Mouse (Mus musculus): ENCODE results near the gene Lmntd1. TPM values are rescaled to one million over a fixed set of nuclear protein-coding genes. Genes with fewer than 3 reads are reported as not detected.

Lmntd1 gene
- polyA plus RNA-seq, 1 experiment from 2014 or later = not detected

GRCm38 (mm10) chr6:145335876-145336768 lies 278.0 kb downstream of the Lmntd1 start:
- H3K9ac ChIP-seq (ENCODE audit: low read depth, low read length) = no peak overlapping the region
- peak; percentile 22 for ATAC-seq (ENCODE audit: low read depth)
- peaks cover 16% of the 10 kb centered on the region for H3K4me1 ChIP-seq (ENCODE audit: control insufficient read depth, low read depth, low read length)
- no peaks in the 10 kb centered on the region for H3K9me3 ChIP-seq (replicated peaks; ENCODE audit: control insufficient read depth, low read length)
- WGBS (ENCODE audit: insufficient replicate concordance) = 60% methylated on average over 18 of the region's 18 CpGs
- H3K27me3 ChIP-seq (ENCODE audit: control insufficient read depth, insufficient read depth, low read depth, low read length) = peaks cover 3% of the 10 kb centered on the region
- H3K4me3 ChIP-seq (ENCODE audit: low read depth, low read length) = no peak overlapping the region
- H3K4me2 ChIP-seq (ENCODE audit: low read depth, low read length) = no peak overlapping the region
- H3K27ac ChIP-seq (ENCODE audit: low read length) = peak overlapping the region; percentile 68
- no peaks in the 10 kb centered on the region for H3K36me3 ChIP-seq (ENCODE audit: control insufficient read depth, insufficient read depth)

DNA sequence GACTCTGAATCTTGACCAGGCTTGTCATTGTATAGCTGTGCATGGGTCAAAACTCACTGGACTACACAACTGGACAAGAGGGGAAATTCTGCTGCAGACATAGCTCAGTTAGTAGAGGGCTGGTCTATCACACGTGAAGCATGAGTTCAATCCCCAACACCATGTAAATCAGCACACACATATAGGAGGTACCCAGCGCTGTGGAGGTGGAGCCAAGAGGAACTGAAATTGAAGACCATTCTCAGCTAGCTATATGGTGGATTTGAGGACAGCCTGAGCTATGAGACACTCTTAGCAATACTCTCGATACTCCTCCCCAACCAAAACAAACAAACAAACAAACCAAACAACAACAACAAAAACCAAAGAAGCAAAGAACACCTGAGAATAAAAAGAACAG lies 279.9 kb downstream of the Lmntd1 start:
- WGBS (ENCODE audit: insufficient replicate concordance) = 59% methylated on average over 3 of the region's 3 CpGs
- H3K4me2 ChIP-seq (ENCODE audit: low read depth, low read length) = no peak overlapping the region
- no peak overlapping the region for H3K4me3 ChIP-seq (ENCODE audit: low read depth, low read length)
- H3K36me3 ChIP-seq (ENCODE audit: control insufficient read depth, insufficient read depth) = no peaks in the 10 kb centered on the region
- ATAC-seq (ENCODE audit: low read depth) = no peak
- peaks cover 1% of the 10 kb centered on the region for H3K4me1 ChIP-seq (ENCODE audit: control insufficient read depth, low read depth, low read length)
- no peak overlapping the region for H3K27ac ChIP-seq (ENCODE audit: low read length)
- H3K9me3 ChIP-seq (replicated peaks; ENCODE audit: control insufficient read depth, low read length) = no peaks in the 10 kb centered on the region
- H3K9ac ChIP-seq (ENCODE audit: low read depth, low read length) = no peak overlapping the region
- H3K27me3 ChIP-seq (ENCODE audit: control insufficient read depth, insufficient read depth, low read depth, low read length) = peaks cover 3% of the 10 kb centered on the region

DNA sequence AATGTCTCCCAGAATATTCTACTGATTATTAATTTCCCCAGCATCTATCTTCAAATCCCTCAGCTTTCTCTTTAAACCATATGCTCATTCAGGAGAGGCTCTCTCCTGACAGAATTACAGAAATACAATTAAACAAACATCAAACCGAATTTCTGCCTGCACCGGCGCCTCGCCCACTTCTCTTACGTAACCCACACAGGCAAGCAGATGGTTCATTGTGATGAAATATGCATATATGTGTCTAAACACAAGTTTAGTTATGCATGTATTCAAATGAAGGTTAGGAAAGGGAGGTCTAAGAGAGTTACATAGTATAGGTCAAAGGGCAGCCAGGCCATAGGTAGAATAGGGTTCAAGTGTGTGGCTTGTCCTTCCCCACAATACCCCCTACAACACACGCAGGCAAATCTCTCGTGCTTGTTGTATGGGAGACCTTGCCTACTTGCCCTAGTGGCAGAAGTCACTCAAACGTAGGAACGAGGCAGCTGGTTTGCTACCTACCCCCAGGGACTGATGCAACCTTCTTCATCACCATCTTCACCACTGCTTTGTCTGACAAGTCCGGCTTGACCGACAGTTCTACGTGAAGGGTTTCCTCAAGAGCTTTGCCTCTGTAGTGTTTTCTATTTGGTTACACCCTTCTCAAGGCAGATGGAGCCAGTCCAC lies 287.8 kb downstream of the Lmntd1 start:
- WGBS (ENCODE audit: insufficient replicate concordance) = 56% methylated on average over 12 of the region's 12 CpGs
- H3K4me2 ChIP-seq (ENCODE audit: low read depth, low read length) = no peak overlapping the region

DNA sequence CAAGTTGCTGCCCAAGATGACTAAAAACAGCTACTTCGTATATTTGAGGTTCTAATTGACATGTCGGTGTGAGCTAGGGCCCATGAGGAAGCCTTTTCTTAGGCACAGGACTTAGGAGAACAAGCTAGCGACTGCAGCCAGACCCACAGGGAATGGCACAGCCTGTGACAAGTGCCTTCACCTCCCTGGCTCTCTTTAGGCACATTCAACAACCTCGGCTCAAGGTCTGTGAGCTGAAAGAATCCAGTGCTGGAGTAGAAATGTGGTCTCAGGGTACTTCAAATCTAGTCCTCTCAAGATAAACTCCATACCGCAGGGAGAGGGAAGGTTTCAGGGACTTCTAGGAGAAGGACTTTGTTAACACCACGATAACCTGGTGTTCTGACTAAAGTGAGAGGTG lies 289.0 kb downstream of the Lmntd1 start:
- no peak overlapping the region for H3K4me3 ChIP-seq (ENCODE audit: low read depth, low read length)
- ATAC-seq (ENCODE audit: low read depth) = no peak
- no peak overlapping the region for H3K27ac ChIP-seq (ENCODE audit: low read length)
- H3K9ac ChIP-seq (ENCODE audit: low read depth, low read length) = no peak overlapping the region
- WGBS (ENCODE audit: insufficient replicate concordance) = 53% methylated on average over 6 of the region's 6 CpGs
- H3K9me3 ChIP-seq (replicated peaks; ENCODE audit: control insufficient read depth, low read length) = no peaks in the 10 kb centered on the region
- no peak overlapping the region for H3K4me2 ChIP-seq (ENCODE audit: low read depth, low read length)
- no peaks in the 10 kb centered on the region for H3K27me3 ChIP-seq (ENCODE audit: control insufficient read depth, insufficient read depth, low read depth, low read length)
- peaks cover 3% of the 10 kb centered on the region for H3K4me1 ChIP-seq (ENCODE audit: control insufficient read depth, low read depth, low read length)
- H3K36me3 ChIP-seq (ENCODE audit: control insufficient read depth, insufficient read depth) = no peaks in the 10 kb centered on the region

More for the DNA sequence above, 287.8 kb downstream of the Lmntd1 start:
- Histone ChIP-seq H3K9me3 (replicated peaks; ENCODE audit: control insufficient read depth, low read length) (no peaks in the 10 kb centered on the region), H3K9ac (ENCODE audit: low read depth, low read length) (no peak overlapping the region), H3K27ac (ENCODE audit: low read length) (no peak overlapping the region), H3K27me3 (ENCODE audit: control insufficient read depth, insufficient read depth, low read depth, low read length) (no peaks in the 10 kb centered on the region), H3K4me3 (ENCODE audit: low read depth, low read length) (no peak overlapping the region), H3K4me1 (ENCODE audit: control insufficient read depth, low read depth, low read length) (peaks cover 3% of the 10 kb centered on the region), H3K36me3 (ENCODE audit: control insufficient read depth, insufficient read depth) (no peaks in the 10 kb centered on the region)
- ATAC-seq (ENCODE audit: low read depth) = 0 out of 2 replicates have a peak, but pooled peaks have one; percentile 9

- Histone ChIP-seq H3K4me1 (ENCODE audit: control insufficient read depth, low read depth, low read length) (peaks cover 3% of the 10 kb centered on the region), H3K36me3 (ENCODE audit: control insufficient read depth, insufficient read depth) (no peaks in the 10 kb centered on the region), H3K4me2 (ENCODE audit: low read depth, low read length) (no peak overlapping the region), H3K9ac (ENCODE audit: low read depth, low read length) (no peak overlapping the region), H3K4me3 (ENCODE audit: low read depth, low read length) (no peak overlapping the region), H3K27ac (ENCODE audit: low read length) (no peak overlapping the region), H3K9me3 (replicated peaks; ENCODE audit: control insufficient read depth, low read length) (no peaks in the 10 kb centered on the region), H3K27me3 (ENCODE audit: control insufficient read depth, insufficient read depth, low read depth, low read length) (no peaks in the 10 kb centered on the region)
- no peak for ATAC-seq (ENCODE audit: low read depth)
- 46% methylated on average over 7 of the region's 7 CpGs for WGBS (ENCODE audit: insufficient replicate concordance)
Measured at GRCm38 (mm10) chr6:145324470-145324869, 289.6 kb downstream of the Lmntd1 start.

DNA sequence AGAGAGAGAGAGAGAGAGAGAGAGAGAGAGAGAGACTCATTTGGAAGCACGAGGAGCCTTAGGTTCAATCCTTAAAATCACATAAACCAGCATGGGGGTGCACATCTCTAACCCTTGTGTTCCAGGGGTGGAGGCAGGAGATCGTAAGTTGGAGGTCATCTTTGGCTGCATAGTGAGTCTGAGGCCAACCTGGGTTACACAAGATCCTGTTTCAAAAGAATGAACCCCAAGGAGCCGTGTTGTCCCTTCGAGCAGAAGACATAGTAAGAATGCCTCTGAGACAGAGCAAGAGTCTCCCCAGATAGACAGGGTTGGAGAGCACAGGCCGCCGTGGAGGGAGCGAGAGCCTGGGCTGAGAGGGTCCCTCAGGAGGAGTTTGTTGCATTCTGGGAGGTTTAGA lies 291.9 kb downstream of the Lmntd1 start:
- 67% methylated on average over 7 of the region's 7 CpGs for WGBS (ENCODE audit: insufficient replicate concordance)
- no peak for ATAC-seq (ENCODE audit: low read depth)
- Histone ChIP-seq H3K4me3 (ENCODE audit: low read depth, low read length) (no peak overlapping the region), H3K4me1 (ENCODE audit: control insufficient read depth, low read depth, low read length) (peaks cover 3% of the 10 kb centered on the region), H3K36me3 (ENCODE audit: control insufficient read depth, insufficient read depth) (no peaks in the 10 kb centered on the region), H3K27me3 (ENCODE audit: control insufficient read depth, insufficient read depth, low read depth, low read length) (no peaks in the 10 kb centered on the region), H3K9me3 (replicated peaks; ENCODE audit: control insufficient read depth, low read length) (no peaks in the 10 kb centered on the region), H3K4me2 (ENCODE audit: low read depth, low read length) (no peak overlapping the region), H3K27ac (ENCODE audit: low read length) (no peak overlapping the region), H3K9ac (ENCODE audit: low read depth, low read length) (no peak overlapping the region)

DNA sequence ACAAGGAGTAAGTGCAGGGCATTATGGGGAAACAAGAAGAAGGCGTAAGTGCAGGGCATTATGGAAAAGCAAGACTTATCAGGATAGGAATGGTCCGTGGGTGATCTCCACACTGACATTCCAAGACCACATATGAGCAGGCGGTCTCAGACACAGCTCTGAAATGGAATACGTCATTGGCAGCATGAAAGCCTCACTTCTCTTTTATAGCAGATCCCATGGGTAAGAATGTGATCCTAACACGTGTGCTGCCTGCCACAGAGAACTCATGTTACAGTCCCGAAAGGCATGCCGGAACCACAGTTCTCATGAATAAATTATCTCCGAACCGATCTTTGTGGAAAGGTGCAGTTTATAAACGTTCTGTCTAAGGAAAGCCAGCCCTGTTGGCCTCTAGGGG lies 294.0 kb downstream of the Lmntd1 start:
- Histone ChIP-seq H3K9me3 (replicated peaks; ENCODE audit: control insufficient read depth, low read length) (no peaks in the 10 kb centered on the region), H3K36me3 (ENCODE audit: control insufficient read depth, insufficient read depth) (no peaks in the 10 kb centered on the region), H3K9ac (ENCODE audit: low read depth, low read length) (no peak overlapping the region), H3K4me1 (ENCODE audit: control insufficient read depth, low read depth, low read length) (no peaks in the 10 kb centered on the region), H3K4me2 (ENCODE audit: low read depth, low read length) (no peak overlapping the region), H3K4me3 (ENCODE audit: low read depth, low read length) (no peak overlapping the region), H3K27me3 (ENCODE audit: control insufficient read depth, insufficient read depth, low read depth, low read length) (no peaks in the 10 kb centered on the region), H3K27ac (ENCODE audit: low read length) (no peak overlapping the region)
- ATAC-seq (ENCODE audit: low read depth) = no peak
- WGBS (ENCODE audit: insufficient replicate concordance) = 75% methylated on average over 10 of the region's 10 CpGs

Measured in liver, embryonic 16.5 days (tissue).